Mouse (Mus musculus) olfactory bulb, adult 2 months (tissue): ENCODE measurements around the gene Eef2.

Source experiments
- CTCF ChIP-seq: fragments of 200-500 bp; IDR thresholded peaks from 2 replicates; pipeline ENCODE4 v1.5.1; 2012; ENCODE audit warnings: low read depth, mild to moderate bottlenecking, low read length, moderate library complexity; ENCODE audit not compliant: insufficient read depth
- POLR2A ChIP-seq: fragments of 200-500 bp; IDR thresholded peaks from 2 replicates; pipeline ENCODE4 v1.6.1; 2012; ENCODE audit warnings: mild to moderate bottlenecking, low read depth, low read length, moderate library complexity; ENCODE audit not compliant: insufficient read depth

- TF ChIP-seq CTCF (no peak), POLR2A (no peak)
Observed at GRCm38 (mm10) chr10:81177958-81178712, 1.7 kb downstream of the Eef2 start.
